Comparison of ENCODE assay signal across 19 mouse cellular contexts in the genomic region with DNA sequence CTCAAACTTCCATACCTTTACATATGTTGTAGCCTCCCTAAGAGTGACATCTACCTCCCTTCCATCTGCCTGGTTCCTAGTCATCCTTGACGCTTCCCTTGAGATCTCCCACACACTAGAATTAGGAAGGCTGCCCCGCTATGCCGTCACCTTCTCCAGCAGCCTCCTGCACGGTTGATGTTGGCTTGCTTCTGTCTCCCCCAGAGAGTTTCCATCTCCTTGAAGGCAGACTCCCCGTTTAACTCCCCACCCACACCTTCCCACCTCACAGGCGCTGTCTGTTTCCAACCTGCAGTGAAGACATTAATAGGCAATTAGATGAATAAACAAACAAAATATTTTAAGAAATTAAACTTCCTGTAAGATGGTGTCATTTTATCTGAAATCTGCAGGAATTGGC.
"Had no signal": no experiment of that assay in that cellular context is flagged by ENCODE, and none has a peak within 500 bp of the region (broad histone marks: within the 10 kb centered on the region; RNA-seq: fewer than 3 reads in every experiment).

No protein-coding gene starts in this region.

- H3K9me3 ChIP-seq: intestine, embryonic 15.5 days; limb, embryonic 12.5 days; liver, embryonic 13.5 days; lung, embryonic 15.5 days; midbrain, embryonic 15.5 days; neural tube, embryonic 12.5 days had no signal

- DNase-seq: kidney, adult 18-20 months; kidney, postnatal 10 days; kidney, postnatal 4 days; liver; liver, embryonic 13.5 days; liver, postnatal 0 days; lung, postnatal 14 days; retina, postnatal 1 day; thymus, adult 18-20 months; thymus, postnatal 14 days had no signal

- H3K27ac ChIP-seq: intestine, embryonic 15.5 days; layer of hippocampus, adult 2 months; limb, embryonic 12.5 days; liver, embryonic 13.5 days; lung, embryonic 15.5 days; macrophage; midbrain, embryonic 15.5 days; neural tube, embryonic 12.5 days; stomach, postnatal 0 days had no signal

- H3K4me1 ChIP-seq: intestine, embryonic 15.5 days; limb, embryonic 12.5 days; liver, embryonic 13.5 days; lung, embryonic 15.5 days; megakaryocyte, embryonic 14.5 days; midbrain, embryonic 15.5 days; neural tube, embryonic 12.5 days had no signal

- H3K4me3 ChIP-seq: intestine, embryonic 15.5 days; layer of hippocampus, adult 2 months; limb, embryonic 12.5 days; liver, embryonic 13.5 days; lung, embryonic 15.5 days; megakaryocyte, embryonic 14.5 days; midbrain, embryonic 15.5 days; neural tube, embryonic 12.5 days had no signal

- H3K36me3 ChIP-seq: intestine, embryonic 15.5 days; limb, embryonic 12.5 days; liver, embryonic 13.5 days; lung, embryonic 15.5 days; midbrain, embryonic 15.5 days; neural tube, embryonic 12.5 days had no signal

- H3K27me3 ChIP-seq: intestine, embryonic 15.5 days; limb, embryonic 12.5 days; liver, embryonic 13.5 days; lung, embryonic 15.5 days; megakaryocyte, embryonic 14.5 days; midbrain, embryonic 15.5 days; neural tube, embryonic 12.5 days had no signal
